Mouse (Mus musculus): ENCODE data around the gene Mettl18.

DNA sequence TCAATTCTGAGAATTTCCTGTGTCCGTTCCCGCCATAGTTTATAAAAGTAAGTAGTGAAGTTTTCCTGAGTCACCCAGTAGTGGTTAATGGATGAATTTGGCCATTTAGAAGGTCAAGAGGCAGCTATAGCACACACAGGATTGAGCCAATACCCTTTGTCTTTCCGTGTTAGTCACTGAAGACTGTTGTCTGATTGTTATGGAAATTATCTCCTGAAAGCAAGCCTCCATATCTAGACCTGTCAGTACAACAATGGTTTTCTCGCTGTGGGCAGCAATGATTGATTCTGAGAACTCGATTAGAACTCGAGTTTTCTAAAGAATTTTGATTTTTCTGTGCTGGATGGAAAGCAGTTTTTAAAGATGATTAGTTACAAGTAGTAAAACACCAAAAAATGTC lies 25.1 kb downstream of the Mettl18 start:
- TF ChIP-seq CTCF (IDR thresholded peaks at IDR 0.05; ENCODE audit: insufficient read depth, low read length) = no peak
- no peak for TF ChIP-seq POLR2A (IDR thresholded peaks at IDR 0.05; ENCODE audit: borderline replicate concordance, extremely low read depth, low read depth, low read length)
